Mouse (Mus musculus): ENCODE data around the gene Enpp5.

Gene Enpp5

DNA sequence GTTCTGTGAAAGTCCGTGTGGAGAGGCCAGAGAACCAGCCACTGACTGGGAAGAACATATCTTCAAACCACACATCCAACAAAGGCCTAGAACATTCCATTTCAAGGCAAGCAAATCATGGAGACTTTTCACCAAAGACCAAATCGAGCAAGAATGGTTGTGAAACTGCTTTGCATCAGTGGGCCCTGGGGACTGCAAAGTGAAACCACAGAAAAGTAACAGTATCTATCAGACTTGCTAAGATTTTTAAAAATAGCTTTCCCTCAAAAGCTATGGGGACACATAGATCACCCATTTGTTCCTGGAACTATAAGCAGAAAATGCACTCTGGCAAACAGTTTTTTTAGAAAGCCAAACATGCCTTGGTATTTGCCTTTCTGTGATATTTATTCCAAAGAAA, 12.3 kb downstream of the Enpp5 start:
- in situ Hi-C loops (cut with MboI, MseI), result no loop called here

DNA sequence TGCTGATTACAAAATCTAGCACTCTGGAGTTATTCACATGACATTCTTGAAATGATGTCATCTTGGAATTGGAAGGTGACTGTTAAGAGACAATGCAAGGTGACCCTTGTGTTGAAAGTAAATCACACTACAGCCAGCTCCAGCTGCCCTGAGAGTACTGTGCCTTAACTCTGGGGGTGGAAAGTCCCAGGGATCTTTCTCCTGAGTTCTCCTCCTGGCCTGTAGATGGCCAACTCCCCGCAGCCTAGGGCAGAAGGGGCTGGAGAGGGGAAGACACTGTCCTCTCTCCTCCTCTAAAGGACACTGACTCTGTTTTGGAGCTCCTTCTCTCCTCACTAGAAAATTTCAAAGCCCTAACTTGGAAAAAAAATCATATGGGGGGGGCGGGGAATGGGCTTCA, 12.9 kb downstream of the Enpp5 start:
- in situ Hi-C loops (cut with MboI, MseI), result no loop called here

GRCm38 (mm10) chr17:44100486-44100885, 21.9 kb downstream of the Enpp5 start:
- in situ Hi-C loops (cut with MboI, MseI), result no loop called here

GRCm38 (mm10) chr17:44100906-44101305, 22.3 kb downstream of the Enpp5 start:
- in situ Hi-C loops (cut with MboI, MseI), result no loop called here

DNA sequence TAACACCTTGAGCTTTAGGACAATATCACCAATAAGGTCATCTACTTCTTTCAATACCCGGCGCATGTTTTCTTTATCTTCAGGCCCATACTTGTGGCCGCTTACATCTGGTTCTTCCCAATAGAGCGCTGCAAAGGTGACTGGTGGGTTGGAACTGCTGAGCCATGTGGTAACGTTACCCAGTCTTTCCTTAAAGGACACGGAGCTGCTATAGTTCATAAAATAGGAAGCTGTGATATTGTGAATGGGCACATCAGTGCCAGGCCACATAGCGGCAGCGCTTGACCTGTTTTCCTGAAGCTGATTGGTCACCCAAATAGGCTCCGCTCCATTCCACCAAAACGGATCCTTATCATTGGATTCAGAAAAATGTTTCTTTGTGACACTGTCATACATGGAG, 23.3 kb downstream of the Enpp5 start:
- in situ Hi-C loops (cut with MboI, MseI), result no loop called here

GRCm38 (mm10) chr17:44105287-44106138, 26.9 kb downstream of the Enpp5 start, which contains the start of gene Enpp4:
Gene Enpp4 (minus strand): TSS chr17:44105809.
- in situ Hi-C loops (cut with MboI, MseI), result no loop called here

DNA sequence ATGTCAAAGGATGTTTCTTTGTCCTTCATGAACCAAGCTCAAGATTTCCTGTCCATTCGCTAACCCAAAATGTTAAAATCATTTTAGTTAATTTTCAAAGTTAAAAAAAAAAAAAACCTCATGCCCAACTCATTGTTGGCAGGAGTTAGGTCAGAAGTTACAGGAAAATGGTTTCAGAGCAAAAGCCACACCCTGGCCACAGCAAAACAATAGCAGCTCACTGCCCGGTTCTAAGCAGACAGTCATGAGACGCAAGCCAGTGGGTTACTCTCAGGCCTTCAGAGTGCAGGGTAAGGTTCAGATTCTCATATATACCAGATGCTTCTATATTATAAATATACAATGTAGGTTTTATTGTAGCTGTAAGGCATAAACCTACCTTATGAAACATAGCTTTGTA, 29.7 kb downstream of the Enpp5 start:
- in situ Hi-C loops (cut with MboI, MseI), result no loop called here

- in situ Hi-C loops (cut with MboI, MseI), result no loop called here
These were observed 38.0 kb downstream of the Enpp5 start for GRCm38 (mm10) chr17:44116584-44116983.

DNA sequence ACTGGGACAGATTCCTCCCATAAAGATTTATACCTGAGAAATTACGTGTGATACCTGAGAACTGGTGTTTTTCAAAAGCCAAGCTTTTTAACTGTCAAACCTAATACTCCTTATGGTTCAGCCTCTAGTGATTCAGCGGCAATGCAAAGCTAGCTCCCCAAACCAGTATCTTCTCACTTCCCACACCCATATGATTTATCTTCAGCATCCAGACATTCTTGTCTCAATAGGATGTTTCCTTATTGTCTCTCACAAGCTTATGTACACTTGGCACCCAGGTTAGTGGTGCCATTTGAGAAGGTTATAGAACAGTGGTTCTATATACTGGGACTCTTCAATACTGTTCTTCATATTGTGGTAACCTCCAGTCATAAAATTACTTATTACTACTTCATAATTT, 39.1 kb downstream of the Enpp5 start:
- in situ Hi-C loops (cut with MboI, MseI), result no loop called here

DNA sequence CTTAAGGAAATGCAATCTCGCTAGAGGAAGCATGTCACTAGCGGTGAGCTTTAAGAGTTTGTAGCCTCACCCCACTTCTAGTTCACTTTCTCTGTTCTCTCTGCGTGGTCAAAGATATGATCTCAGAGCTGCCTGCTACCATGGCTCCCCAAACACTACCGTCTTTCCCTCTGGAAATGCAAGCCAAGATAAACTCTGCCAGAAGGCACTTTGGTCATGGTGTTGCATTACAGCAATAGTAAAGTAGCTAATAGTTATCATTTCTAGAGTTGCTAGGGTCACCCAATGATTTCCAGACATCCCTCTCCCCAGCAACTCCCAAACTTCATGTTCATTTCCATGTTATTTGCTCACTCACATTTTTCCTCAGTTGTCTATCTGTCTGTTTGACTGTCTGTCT, 39.6 kb downstream of the Enpp5 start:
- in situ Hi-C loops (cut with MboI, MseI), result no loop called here

- in situ Hi-C loops (cut with MboI, MseI), result no loop called here
These were observed 42.9 kb downstream of the Enpp5 start for GRCm38 (mm10) chr17:44121366-44122100.

- in situ Hi-C loops (cut with MboI, MseI), result loop anchor here (5.0 kb wide), 2 partner anchors 47 to 247 kb away; no protein-coding TSS in a partner anchor
These were observed 50.6 kb downstream of the Enpp5 start for GRCm38 (mm10) chr17:44129092-44129750.

DNA sequence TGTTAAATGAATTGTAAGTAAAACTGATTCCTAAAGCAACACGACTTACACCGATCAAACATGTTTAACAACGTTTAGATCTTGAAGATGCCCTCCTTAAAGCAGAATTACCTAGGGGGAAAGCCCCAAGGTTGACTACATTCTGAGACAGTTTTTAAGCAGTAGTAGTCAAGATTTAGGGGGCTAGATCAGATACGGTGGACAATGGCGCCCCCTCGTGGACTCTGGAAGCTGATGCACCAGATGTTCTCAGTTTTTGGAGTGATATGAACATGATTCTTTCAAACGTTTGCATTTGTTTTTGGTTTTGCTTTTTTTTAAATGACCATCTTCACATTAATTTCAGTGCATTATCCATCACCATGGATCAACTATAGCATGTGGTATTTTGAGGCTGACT, 51.8 kb downstream of the Enpp5 start:
- in situ Hi-C loops (cut with MboI, MseI), result loop anchor here (5.0 kb wide), 1 partner anchor 428 kb away; no protein-coding TSS in a partner anchor

DNA sequence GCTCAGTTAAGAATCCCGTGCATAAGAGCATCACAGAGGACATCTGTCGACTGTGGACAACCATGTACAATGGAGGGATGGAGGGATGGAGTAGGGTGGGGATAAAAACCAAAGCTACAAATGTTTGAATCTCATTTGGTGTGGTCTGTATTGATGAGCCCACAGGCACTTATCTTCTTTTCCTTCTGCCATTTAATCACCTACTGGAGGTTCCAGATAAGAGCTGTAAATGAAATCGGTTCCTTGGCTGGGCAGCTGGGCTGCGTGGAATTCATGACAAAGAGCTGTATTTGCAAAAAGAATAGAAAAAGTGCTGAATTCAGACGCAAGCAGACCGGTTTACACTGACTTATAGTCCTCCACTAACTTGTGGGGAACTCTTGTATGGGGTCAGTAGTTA, 55.5 kb downstream of the Enpp5 start:
- in situ Hi-C loops (cut with MboI, MseI), result loop anchor here (5.0 kb wide), 1 partner anchor 432 kb away; no protein-coding TSS in a partner anchor

DNA sequence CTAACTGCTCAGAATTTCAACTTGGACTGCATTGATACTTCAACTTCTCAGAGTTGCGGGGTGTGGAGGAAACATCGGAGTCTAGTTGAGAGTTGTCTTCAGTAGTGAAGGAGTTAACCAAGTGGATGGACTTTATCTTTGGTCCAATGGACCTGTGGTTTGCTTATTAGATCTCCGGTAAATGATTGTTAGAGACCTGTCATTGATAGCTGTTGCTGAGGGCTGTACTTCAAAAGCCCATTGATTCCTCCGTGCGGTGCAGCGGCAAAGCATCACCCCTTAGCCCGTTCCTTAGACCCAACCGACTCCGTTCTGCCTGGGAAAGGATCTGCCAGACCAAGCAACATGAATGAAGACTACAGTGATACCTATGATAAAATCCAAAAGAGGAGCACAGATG, 55.9 kb downstream of the Enpp5 start:
- in situ Hi-C loops (cut with MboI, MseI), result loop anchor here (5.0 kb wide), 1 partner anchor 432 kb away; no protein-coding TSS in a partner anchor

GRCm38 (mm10) chr17:44136018-44136417, 57.4 kb downstream of the Enpp5 start:
- in situ Hi-C loops (cut with MboI, MseI), result no loop called here
